Mouse (Mus musculus) G1E (cell line): ENCODE measurements around the gene Elmod2. TPM values are rescaled to one million over a fixed set of nuclear protein-coding genes. Genes with fewer than 3 reads are reported as not detected.
A peak's percentile ranks its signal among the peaks of the same experiment; 100 is the strongest.
"Not testable (repeated sequence)": the region's sequence is repeated elsewhere in the genome, so short reads cannot be mapped to it uniquely, and the experiment has no call there.

Experiments
- ATAC-seq: 2 replicates; pipeline ENCODE4 v1.8.0; 2016; ENCODE audit warnings: mild to moderate bottlenecking; ENCODE audit not compliant: insufficient number of reproducible peaks, poor library complexity, low FRiP score, severe bottlenecking; ENCODE audit errors: extremely low read depth
- DNase-seq: peaks from one replicate; pipeline ENCODE4 v3.0.0; 2012; ENCODE audit warnings: low spot score
- H3K27me3 ChIP-seq: 2 replicates; pipeline ENCODE4 v1.6.1; 2012; ENCODE audit warnings: mild to moderate bottlenecking, low read length, inconsistent platforms; ENCODE audit not compliant: insufficient read depth
- H3K36me3 ChIP-seq: replicated peaks from 2 replicates; pipeline ENCODE3; 2012; ENCODE audit warnings: mild to moderate bottlenecking, inconsistent platforms
- H3K4me1 ChIP-seq: 2 replicates; pipeline ENCODE4 v1.6.1; 2012; ENCODE audit warnings: low read depth, low read length, inconsistent platforms, mixed read lengths; ENCODE audit not compliant: insufficient read depth
- H3K4me3 ChIP-seq: 2 replicates; pipeline ENCODE4 v1.5.1; 2012; ENCODE audit warnings: low read depth, mild to moderate bottlenecking, inconsistent platforms, low read length, moderate library complexity, mixed read lengths
- H3K9me3 ChIP-seq: replicated peaks from 2 replicates; pipeline ENCODE4 v1.6.1; 2012; ENCODE audit warnings: inconsistent platforms
- CTCF ChIP-seq: IDR thresholded peaks from 2 replicates; pipeline ENCODE4 v1.5.1; 2012; ENCODE audit warnings: low read depth, low read length, inconsistent platforms, mixed read lengths
- GATA1 ChIP-seq: IDR thresholded peaks from 2 replicates; pipeline ENCODE4 v1.6.1; 2012; ENCODE audit warnings: borderline replicate concordance, low read length, inconsistent platforms, mixed read lengths
- GATA2 ChIP-seq: IDR thresholded peaks from 2 replicates; pipeline ENCODE4 v1.6.1; 2012; ENCODE audit warnings: low read depth, low read length, inconsistent platforms, borderline replicate concordance
- POLR2AphosphoS5 ChIP-seq: IDR thresholded peaks from 2 replicates; pipeline ENCODE4 v1.6.1; 2012; ENCODE audit warnings: low read depth, low read length, inconsistent platforms; ENCODE audit not compliant: insufficient replicate concordance
- TAL1 ChIP-seq: conservative IDR thresholded peaks from 2 replicates; pipeline ENCODE4 v1.6.1; 2012; ENCODE audit warnings: low read depth, low read length, inconsistent platforms, mixed read lengths
- polyA plus RNA-seq: library from polyadenylated mRNA; stranded (reverse); fragments of >175 nt; gene quantifications from 2 replicates; pipeline ENCODE4 v1.2.3, GENCODE M21; 2012
- total RNA-seq, 2 experiments: library from RNA; stranded (forward) in 1 of 2; stranded (reverse) in 1 of 2; fragments of 200-1000 nt in 1 of 2; fragments of >200 nt in 1 of 2; fragmentation: Nextera tagmentation in 1 of 2; gene quantifications; 2 replicates each; pipeline ENCODE4 v1.2.3; 2014 to 2017

Elmod2 gene
- total and polyA plus RNA-seq, 3 experiments, result 0.38 to 29.4 (median 28.8) TPM

- no peak for DNase-seq
- no peaks in the 10 kb centered on the region for H3K9me3 ChIP-seq
- TF ChIP-seq POLR2AphosphoS5 (no peak), CTCF (no peak), TAL1 (no peak), GATA1 (no peak)
- H3K27me3 ChIP-seq, result no peaks in the 10 kb centered on the region
- H3K4me1 ChIP-seq, result peaks cover 11% of the 10 kb centered on the region
- ATAC-seq, result no peak
- H3K4me3 ChIP-seq, result no peak overlapping the region
- H3K36me3 ChIP-seq, result peaks cover 54% of the 10 kb centered on the region
These were observed 9.9 kb downstream of the Elmod2 start for GRCm38 (mm10) chr8:83322374-83322773.

- DNase-seq (no peak), ATAC-seq (no peak)
- TF ChIP-seq POLR2AphosphoS5 (no peak), TAL1 (no peak), CTCF (no peak)
- H3K27me3 ChIP-seq, result no peaks in the 10 kb centered on the region
- H3K4me1 ChIP-seq, result peaks cover 3% of the 10 kb centered on the region; the same call in 1 of the 2 replicates
- H3K9me3 ChIP-seq, result no peaks in the 10 kb centered on the region
- H3K36me3 ChIP-seq, result peaks cover 59% of the 10 kb centered on the region
- H3K4me3 ChIP-seq, result no peak overlapping the region
These were observed 11.7 kb downstream of the Elmod2 start for GRCm38 (mm10) chr8:83320543-83320942.

- TF ChIP-seq TAL1 (no peak), CTCF (no peak), GATA2 (no peak), POLR2AphosphoS5 (no peak), GATA1 (no peak)
- Histone ChIP-seq H3K36me3 (peaks cover 40% of the 10 kb centered on the region), H3K4me3 (no peak overlapping the region), H3K27me3 (no peaks in the 10 kb centered on the region), H3K4me1 (no peaks in the 10 kb centered on the region), H3K9me3 (no peaks in the 10 kb centered on the region)
- ATAC-seq, result no peak
- no peak for DNase-seq
These were observed 16.6 kb downstream of the Elmod2 start for GRCm38 (mm10) chr8:83315691-83316090.

- ATAC-seq, H3K27me3 ChIP-seq, H3K9me3 ChIP-seq, H3K4me1 ChIP-seq, H3K4me3 ChIP-seq, DNase-seq: not testable (repeated sequence)
- peaks cover 36% of the 10 kb centered on the region for H3K36me3 ChIP-seq
These were observed 17.2 kb downstream of the Elmod2 start for GRCm38 (mm10) chr8:83315084-83315483.

- Histone ChIP-seq H3K4me1 (no peaks in the 10 kb centered on the region), H3K36me3 (peaks cover 2% of the 10 kb centered on the region), H3K4me3 (no peak overlapping the region), H3K9me3 (no peaks in the 10 kb centered on the region), H3K27me3 (no peaks in the 10 kb centered on the region)
- ATAC-seq (no peak), DNase-seq (no peak)
- TF ChIP-seq TAL1 (no peak), GATA2 (no peak), POLR2AphosphoS5 (no peak), GATA1 (no peak), CTCF (no peak)
These were observed 22.4 kb downstream of the Elmod2 start for GRCm38 (mm10) chr8:83309836-83310235.

GRCm38 (mm10) chr8:83304946-83305345 lies 27.3 kb downstream of the Elmod2 start:
- H3K4me3 ChIP-seq, result no peak overlapping the region
- no peak for TF ChIP-seq POLR2AphosphoS5
- no peak for TF ChIP-seq TAL1
- no peak for TF ChIP-seq GATA2
- TF ChIP-seq CTCF, result no peak
- TF ChIP-seq GATA1, result no peak
- H3K36me3 ChIP-seq, result no peaks in the 10 kb centered on the region
- ATAC-seq (no peak), DNase-seq (no peak)
- H3K4me1 ChIP-seq, result no peaks in the 10 kb centered on the region
- no peaks in the 10 kb centered on the region for H3K27me3 ChIP-seq
- no peaks in the 10 kb centered on the region; the same call in 1 of the 2 replicates for H3K9me3 ChIP-seq

GRCm38 (mm10) chr8:83300135-83300534 lies 32.2 kb downstream of the Elmod2 start:
- H3K4me3 ChIP-seq, result no peak overlapping the region
- no peaks in the 10 kb centered on the region for H3K4me1 ChIP-seq
- no peaks in the 10 kb centered on the region for H3K36me3 ChIP-seq
- peaks cover 1% of the 10 kb centered on the region; the same call in 1 of the 2 replicates for H3K27me3 ChIP-seq
- H3K9me3 ChIP-seq, result no peaks in the 10 kb centered on the region; the same call in 1 of the 2 replicates
- ATAC-seq (no peak), DNase-seq (no peak)
- peak; percentile 40; the same call in 1 of the 2 replicates for TF ChIP-seq CTCF
- TF ChIP-seq GATA2, result no peak
- TF ChIP-seq TAL1, result no peak
